Mouse (Mus musculus): ENCODE measurements at regions not wholly inside any gene's neighbourhood (a gene's known extent, or its start where the extent isn't known, plus 50 kb on each side); places are given as distances from the start of the nearest gene placed in this dataset.
A peak's percentile ranks its signal among the peaks of the same experiment; 100 is the strongest.

- DNase-seq (ENCODE audit: low read depth, low spot score), result no peak
Measured at GRCm38 (mm10) chr13:115266164-115266563, 164.4 kb upstream of the Itga1 start.

GRCm38 (mm10) chr13:115257345-115257744 is 155.6 kb upstream of the Itga1 start:
- no peak for DNase-seq (ENCODE audit: low read depth, low spot score)

GRCm38 (mm10) chr13:115252541-115252940 is 150.8 kb upstream of the Itga1 start:
- DNase-seq (ENCODE audit: low read depth, low spot score), result no peak

DNA sequence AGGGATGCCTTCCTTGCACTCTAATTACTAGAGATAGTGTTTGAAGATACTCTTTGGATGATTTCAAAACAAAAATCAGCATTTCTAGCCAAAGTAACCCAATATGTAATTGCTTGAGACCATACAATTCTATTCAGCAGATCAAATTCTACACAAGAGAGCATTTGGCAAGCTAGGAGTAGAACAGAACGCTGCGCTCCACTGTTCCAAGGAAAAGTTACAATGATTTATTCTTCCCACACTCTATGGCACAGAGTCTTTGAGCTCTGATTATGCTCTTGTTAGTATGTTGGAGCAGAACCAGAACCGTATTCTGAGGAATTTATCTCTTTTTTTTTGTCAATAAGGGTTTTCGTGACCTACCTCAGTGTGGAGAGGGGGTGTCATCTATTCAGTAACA is 130.2 kb upstream of the Itga1 start:
- no peak for DNase-seq (ENCODE audit: low read depth, low spot score)

DNA sequence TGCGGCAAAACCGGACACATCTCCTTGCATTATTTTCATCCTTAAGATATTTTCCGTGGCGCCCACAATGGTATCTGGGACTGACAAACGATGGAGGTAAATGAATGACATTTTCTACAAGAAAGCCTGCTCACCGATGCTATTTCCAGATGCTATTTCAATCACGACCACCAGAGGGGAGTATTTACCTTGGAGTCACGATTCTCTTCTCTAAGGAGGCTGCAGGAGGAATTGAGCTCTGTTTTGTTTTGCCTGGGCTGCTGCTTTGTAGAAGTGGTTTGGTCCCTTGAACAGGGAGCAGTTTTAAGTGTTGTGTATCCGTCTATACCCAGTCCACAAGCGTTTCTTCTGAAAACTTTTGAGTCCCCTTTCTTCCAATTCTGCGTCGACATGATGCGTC is 128.7 kb upstream of the Itga1 start:
- DNase-seq (ENCODE audit: low read depth, low spot score), result peak; percentile 3

GRCm38 (mm10) chr13:115226824-115227223 is 125.1 kb upstream of the Itga1 start:
- no peak for DNase-seq (ENCODE audit: low read depth, low spot score)

DNA sequence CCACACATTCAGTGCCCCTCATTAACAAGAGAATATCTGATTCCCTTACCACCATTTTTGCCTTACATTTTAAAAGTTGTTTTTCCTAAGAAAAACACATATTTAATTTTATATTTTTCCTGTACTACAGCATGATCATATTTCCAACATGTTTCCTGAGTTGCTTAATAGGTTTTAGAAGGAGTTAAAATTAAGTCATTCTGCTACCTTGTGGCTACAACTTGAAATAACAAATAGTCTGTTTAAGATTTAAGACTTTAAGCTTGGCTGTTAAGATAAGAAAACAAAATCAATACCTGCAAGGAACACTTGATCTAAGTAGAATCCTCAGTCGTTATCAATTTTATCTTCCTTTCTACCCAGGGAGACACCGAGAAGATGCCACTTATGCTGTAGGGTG is 117.9 kb upstream of the Itga1 start:
- no peak for DNase-seq (ENCODE audit: low read depth, low spot score)

- DNase-seq (ENCODE audit: low read depth, low spot score), result no peak
Measured at GRCm38 (mm10) chr13:115211285-115211684, 109.5 kb upstream of the Itga1 start.

DNA sequence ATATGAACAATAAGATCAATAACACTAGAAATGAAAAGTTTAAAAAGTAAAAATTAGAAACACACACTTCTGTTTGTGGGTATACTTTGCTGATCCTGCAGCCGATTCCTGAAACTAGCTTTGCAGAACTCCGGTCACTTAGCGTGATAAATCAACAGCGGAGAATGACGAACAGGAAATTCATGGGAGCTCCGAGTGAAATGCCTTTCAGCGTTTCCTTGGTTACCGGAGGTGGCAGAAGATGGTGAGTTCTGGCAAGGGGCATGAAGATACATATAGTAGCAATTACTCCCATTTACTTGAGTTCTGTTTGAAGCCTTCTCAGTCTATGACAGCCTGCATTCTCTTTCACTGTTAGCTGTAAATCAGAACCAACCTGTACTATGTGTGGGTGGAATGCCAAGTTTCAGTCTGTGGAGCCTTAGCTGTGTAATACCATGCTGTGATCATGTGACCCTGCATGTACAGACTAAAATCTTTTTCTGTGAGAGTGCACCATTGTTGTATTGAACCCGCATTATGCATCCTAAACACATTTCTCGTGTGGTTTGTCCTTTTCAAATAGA is 109.0 kb upstream of the Itga1 start:
- DNase-seq (ENCODE audit: low read depth, low spot score), result no peak

GRCm38 (mm10) chr13:115209402-115210192 is 107.8 kb upstream of the Itga1 start:
- DNase-seq (ENCODE audit: low read depth, low spot score), result no peak

- DNase-seq (ENCODE audit: low read depth, low spot score), result no peak
Measured at GRCm38 (mm10) chr13:115206723-115207122, 105.0 kb upstream of the Itga1 start.

GRCm38 (mm10) chr13:115199166-115199565 is 97.4 kb upstream of the Itga1 start:
- DNase-seq (ENCODE audit: low read depth, low spot score), result no peak

- no peak for DNase-seq (ENCODE audit: low read depth, low spot score)
Measured at GRCm38 (mm10) chr13:115188066-115188465, 86.3 kb upstream of the Itga1 start.

DNA sequence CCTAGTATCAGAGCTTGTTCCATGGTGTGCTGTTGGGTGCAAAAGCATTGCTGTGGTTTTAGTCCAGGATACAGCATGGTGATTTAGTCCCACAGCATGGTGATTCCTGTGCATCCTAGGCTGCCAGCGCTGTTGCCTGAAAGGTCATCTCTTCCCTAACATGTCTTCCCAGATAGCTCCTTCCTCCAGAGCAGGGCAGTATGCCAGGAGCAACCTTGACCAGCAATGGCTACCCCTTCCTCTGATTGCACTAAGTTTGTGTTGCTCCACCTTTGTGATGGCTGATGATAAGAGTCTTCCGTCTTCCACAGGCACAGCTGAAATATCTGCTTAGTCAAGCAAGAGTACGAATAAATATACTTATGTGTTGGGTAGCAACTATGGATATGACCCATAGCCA is 85.6 kb upstream of the Itga1 start:
- DNase-seq (ENCODE audit: low read depth, low spot score), result no peak

DNA sequence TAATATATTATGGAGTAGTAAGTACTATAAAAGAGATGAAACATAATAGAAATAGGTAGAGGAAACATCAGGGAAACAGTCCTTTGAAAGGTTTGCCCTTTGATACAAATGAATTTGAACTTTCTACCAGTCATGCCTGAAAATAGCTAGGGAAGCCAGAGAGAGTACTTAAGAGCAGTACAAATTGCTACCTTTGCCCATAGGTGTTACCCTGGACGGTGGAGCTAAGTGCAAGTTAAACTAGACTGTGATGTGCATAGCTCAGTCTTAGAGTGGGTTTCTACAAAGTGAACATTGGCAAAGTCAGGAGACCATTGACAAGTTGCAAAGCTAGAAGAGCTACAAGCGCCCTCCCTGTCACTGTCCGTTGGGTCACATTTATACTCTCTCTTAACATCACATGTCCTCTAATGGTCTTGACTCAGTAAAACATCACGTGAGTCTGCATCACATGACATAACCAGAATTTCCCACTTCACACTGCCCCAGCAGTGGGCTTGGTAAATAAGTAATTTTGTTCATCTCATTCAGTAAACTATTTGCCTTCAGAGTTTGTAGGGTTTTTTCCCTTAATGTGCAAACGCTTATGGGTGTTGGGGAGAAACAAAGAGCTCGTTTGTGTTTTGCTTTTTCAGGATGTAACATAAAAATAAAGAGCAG is 80.6 kb upstream of the Itga1 start:
- DNase-seq (ENCODE audit: low read depth, low spot score), result no peak

GRCm38 (mm10) chr13:115178175-115178917 is 76.6 kb upstream of the Itga1 start:
- no peak for DNase-seq (ENCODE audit: low read depth, low spot score)

- no peak for DNase-seq (ENCODE audit: low read depth, low spot score)
Measured at GRCm38 (mm10) chr13:115171347-115172062, 69.7 kb upstream of the Itga1 start.

DNA sequence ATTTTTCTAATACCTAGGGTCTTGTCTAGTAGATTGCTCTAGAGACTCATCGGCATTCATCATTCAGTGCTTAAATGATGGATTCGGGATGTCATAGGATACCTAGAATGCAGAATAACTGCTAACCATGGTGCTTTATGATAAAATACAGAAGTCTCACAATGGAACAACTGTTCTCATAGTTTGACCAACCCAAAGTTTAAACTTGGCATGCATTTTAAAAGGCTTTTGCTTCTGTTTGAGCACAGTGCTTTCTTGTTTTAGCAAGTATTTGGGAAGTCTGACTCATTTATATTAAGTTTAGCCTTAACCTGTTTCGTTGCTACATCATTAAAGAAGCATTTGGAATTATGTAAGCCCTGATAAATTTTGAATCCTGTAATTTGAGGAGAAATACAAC is 64.2 kb upstream of the Itga1 start:
- DNase-seq (ENCODE audit: low read depth, low spot score), result no peak

- no peak for DNase-seq (ENCODE audit: low read depth, low spot score)
Measured at GRCm38 (mm10) chr13:115162689-115163413, 61.1 kb upstream of the Itga1 start.

DNA sequence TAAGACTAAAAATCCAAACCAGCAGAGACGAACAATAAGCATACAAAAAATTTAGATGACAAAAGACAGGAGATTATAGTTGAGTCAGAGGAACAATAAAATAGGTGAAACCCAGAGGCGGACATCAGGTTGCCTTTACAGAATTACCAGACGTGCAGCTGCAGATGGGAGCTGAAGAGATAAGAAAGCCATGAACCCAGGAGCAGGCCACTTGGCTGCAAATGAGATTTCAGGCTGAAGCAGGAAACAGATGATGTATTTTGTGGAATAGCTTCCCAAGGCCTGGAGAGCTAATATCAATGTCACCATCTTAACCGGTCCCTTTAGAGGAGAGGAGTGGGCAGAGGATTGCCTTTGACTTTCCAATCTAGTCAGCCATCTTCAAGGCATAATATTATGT is 57.6 kb upstream of the Itga1 start:
- DNase-seq (ENCODE audit: low read depth, low spot score), result no peak
